Mouse (Mus musculus) left cerebral cortex, adult 11 months (tissue): ENCODE data around the gene Ell2.

ENCODE experiments used
- DNase-seq: peaks from one replicate; pipeline ENCODE4 v3.0.0; 2022; ENCODE audit warnings: low spot score

Gene Ell2

GRCm38 (mm10) chr13:75766967-75767366, 60.4 kb downstream of the Ell2 start:
- DNase-seq: no peak

GRCm38 (mm10) chr13:75770744-75771143, 64.2 kb downstream of the Ell2 start:
- DNase-seq: no peak

GRCm38 (mm10) chr13:75771404-75771803, 64.8 kb downstream of the Ell2 start:
- DNase-seq: no peak

GRCm38 (mm10) chr13:75771984-75772730, 65.6 kb downstream of the Ell2 start:
- no peak for DNase-seq

DNA sequence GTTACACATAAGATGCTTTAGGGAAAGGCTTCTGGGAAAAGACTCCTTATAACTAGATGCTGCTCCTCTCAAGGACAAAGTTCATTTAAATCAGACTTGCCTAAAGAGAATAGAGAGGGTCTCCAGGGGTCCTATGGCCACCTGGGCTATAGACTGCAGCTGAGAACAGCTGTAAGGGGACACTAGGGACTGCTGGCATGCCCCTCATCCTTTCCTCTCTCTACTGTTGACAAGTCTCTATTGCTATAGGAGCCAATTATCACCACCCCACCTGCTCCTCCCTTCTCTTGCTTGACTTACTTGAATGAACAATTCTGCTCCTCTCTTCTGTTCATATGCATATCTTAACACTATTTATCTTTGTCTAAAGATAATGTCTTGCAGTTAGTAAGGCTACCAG, 69.4 kb downstream of the Ell2 start:
- DNase-seq: no peak

DNA sequence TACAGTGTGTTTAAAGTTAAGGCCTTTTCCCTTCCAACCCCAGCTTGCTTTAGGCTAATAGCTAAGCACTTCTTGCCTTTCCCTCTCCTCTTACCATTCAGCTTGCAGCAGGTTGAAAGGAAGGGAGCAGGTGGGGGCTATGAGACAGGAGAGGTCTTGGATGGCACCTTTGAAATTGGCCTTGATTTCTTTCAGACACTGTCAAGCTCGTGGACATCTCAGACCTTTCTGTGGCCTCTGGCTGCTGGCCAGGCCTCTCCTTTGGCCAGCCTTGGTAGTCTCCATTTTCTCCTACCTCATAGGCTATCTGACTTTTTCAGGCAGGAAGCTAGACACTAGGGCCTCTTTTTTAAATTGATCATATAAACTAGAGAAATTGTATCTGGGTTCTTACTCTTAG, 70.1 kb downstream of the Ell2 start:
- DNase-seq: no peak

GRCm38 (mm10) chr13:75778156-75778555, 71.6 kb downstream of the Ell2 start:
- no peak for DNase-seq

GRCm38 (mm10) chr13:75779169-75779568, 72.6 kb downstream of the Ell2 start:
- no peak for DNase-seq

DNA sequence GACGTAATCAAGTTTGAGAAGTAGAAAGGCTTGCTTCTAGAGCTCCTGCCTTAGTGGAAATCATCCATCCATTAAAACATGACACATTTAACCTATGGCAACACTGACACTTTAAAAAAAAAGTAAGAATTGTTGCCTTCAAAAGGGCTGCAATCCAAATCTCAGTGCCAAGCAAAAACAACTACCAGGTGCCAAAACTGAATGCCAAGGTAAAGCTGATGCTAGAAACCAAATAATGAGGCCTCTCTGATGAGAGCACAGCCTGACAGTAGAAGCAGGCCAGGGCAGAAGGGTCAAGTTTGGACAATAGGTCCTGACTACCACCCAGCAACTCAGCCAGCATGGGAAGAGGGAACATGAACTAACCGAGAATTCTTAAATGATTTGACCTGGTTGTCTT, 73.5 kb downstream of the Ell2 start:
- no peak for DNase-seq

GRCm38 (mm10) chr13:75785726-75786125, 79.2 kb downstream of the Ell2 start:
- DNase-seq: no peak

DNA sequence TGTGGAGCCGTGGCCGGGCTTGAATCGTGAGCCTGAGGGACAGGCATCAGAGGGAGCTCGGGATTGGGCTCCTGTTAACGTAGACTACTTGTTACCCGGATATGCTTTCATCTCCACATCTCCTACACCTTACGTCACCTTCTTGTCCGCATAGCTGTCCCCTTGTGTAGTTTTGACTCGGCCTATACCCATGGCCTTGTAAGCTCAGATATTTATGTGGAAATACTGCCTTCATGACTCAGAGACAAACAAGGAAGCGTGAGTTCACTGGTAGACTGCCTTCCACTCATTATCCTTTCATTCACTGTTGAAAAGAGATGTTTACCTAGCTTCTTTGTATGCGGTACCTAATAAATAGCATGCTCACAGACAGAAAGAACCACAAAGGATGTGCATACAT, 79.7 kb downstream of the Ell2 start:
- DNase-seq: no peak

DNA sequence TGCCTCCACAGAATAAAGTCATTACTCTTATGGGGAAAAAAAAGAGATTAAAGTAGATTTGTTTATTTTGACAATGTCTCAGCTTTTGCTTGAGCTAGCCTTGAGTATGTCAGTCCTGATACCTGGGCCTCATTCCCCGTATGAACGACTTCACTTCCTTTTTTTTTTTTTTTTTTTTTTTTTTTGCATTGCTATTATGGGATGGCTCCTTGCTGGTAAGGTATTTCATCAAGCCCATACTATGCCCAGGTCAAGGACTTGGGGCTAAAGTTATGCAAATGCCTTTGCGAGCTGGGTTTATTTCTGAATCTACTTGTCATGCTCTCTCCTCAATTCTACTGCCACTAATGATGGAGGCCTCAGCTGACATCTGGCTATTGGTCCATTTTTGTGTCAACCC, 80.8 kb downstream of the Ell2 start:
- no peak for DNase-seq

GRCm38 (mm10) chr13:75788178-75788577, 81.6 kb downstream of the Ell2 start:
- no peak for DNase-seq

DNA sequence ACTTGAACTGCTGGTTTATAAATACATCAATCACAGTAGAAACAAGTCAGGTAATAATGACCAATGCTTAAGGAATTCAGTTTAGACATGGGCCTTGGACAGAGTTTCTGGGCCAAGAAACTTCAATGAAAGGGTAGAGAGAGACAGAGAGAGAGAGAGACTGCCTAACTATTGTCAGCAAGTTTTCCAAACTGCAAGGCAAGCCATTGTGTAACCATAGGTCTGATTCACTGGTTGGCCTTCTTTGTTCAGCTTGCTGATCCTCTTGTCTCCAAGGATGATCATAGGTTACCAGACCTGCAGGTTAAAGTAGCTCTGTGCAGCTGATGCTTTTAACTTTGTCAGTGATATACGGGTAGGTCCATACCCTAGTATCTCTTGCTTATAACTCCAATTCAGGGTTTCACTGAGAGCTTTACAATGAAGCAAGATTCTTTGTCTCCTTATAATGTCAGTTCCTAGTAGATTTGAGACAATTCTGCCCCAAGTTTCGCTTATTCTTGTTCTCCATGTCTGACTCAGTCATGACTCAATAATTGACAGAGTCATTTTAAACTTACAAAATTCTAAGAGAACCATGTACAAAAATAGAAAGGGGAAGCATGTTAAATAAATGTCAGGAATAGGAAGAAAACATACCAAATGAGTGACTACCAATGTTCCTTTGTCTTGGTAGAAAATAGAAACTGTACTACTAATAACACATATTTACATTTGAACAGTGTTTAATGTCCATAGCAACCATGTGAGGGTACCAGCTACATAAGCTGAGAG, 82.7 kb downstream of the Ell2 start:
- no peak for DNase-seq

DNA sequence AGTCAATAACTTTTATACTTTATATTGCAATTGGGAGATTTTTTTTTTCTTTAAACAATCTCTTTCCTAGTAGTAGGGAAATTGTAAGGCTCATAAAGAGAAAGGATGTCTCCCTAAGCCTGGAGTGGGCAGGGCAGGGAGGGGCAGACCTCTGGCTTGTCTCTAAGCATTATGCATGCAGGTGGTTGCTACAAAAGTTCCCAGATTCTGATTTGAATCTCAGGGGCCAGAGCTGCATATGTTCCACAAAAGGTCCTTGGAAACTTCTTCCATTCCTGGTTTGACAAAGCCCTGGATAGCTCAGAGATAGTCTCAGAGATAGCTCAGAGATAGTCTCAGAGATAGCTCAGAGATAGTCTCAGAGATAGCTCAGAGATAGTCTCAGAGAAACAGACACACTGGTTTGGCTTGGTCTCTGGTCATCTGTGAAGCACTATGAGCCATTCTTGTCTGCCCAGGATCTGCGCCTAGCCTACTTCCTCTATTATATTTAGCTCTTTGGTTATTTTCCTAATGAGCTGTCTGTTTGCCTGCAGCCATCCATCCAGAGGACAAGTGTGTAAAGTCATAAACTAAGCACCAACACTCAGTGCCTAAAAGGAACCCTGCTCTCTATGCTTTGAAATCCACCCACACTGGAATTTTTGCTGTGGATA, 84.1 kb downstream of the Ell2 start:
- no peak for DNase-seq

DNA sequence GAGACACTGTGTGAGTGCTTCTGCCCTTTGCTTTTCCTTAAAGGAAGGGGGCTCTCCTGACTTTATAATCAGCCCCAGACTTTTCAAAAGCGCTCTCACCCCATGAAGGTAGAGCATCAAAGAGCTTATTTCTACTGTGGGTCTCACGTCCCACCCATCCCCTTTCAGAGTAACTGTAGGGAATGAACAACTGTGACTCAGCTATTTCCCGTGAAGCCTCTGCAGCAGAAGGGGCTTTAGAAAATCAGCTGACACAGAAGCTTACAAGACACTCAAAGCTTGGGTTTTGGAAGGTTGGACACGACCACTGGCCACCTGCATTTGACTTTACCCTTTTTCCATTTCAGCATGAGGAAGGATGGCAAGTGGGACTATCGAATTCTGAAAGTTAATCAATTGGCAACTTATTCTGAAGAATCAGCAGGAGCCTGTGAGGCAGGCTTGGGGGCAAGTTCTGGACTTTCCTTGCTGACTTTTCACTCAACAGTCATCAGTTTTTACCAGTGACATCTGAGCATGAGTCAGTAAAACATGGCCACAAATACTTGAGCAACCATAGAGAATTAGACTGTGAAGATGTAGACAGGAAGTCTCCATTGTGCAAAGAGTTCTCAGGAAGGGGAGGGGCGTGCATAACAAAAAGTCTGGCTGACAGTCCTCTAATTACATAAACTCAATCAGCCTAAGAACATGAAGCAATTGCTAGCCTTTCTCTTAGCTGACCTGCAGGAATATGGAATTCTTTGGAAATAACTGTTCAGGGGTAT, 87.5 kb downstream of the Ell2 start:
- no peak for DNase-seq

GRCm38 (mm10) chr13:75797369-75798141, 91.0 kb downstream of the Ell2 start:
- peak; percentile 89 for DNase-seq

GRCm38 (mm10) chr13:75798413-75799302, 92.1 kb downstream of the Ell2 start:
- no peak for DNase-seq

DNA sequence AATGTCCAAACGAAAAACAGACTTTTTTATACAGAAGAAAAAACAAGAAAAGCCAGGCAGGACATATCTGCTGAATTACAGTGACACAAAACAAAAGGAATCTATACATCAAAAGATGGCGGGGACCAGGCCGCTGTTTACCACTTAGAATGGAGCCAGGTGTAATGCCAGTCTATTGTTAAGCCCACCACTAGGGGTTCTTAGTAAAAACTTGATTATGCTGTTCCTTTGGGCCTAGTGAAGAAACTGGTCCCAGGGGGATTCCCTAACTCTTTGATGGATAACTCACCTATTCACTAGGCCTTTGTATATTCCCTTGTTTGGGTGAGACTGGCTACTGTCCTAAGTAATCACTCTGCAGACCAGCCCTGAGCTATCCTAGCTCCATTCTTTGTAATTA, 92.9 kb downstream of the Ell2 start:
- DNase-seq: no peak

- DNase-seq: no peak
These were observed 101.4 kb downstream of the Ell2 start for GRCm38 (mm10) chr13:75807969-75808368.
